In genomic region chr17:8278356-8278755, GRCm38 (mm10) we compare ENCODE assay signal across 26 mouse cellular contexts. TPM values are rescaled to one million over a fixed set of nuclear protein-coding genes. Genes with fewer than 3 reads are reported as not detected.
"Had no signal": no experiment of that assay in that cellular context is flagged by ENCODE, and none has a peak within 500 bp of the region (broad histone marks: within the 10 kb centered on the region; RNA-seq: fewer than 3 reads in every experiment).

No protein-coding gene starts in this region.

- H3K4me3 ChIP-seq: gastrocnemius, adult 2 months; heart, embryonic 10.5 days; heart, embryonic 12.5 days; hindbrain, embryonic 10.5 days; hindbrain, embryonic 12.5 days; layer of hippocampus, adult 2 months; left cerebral cortex, adult 2 months; limb, embryonic 10.5 days; limb, embryonic 12.5 days; liver, embryonic 13.5 days; liver, embryonic 15.5 days had no signal

- H3K27ac ChIP-seq: gastrocnemius, adult 2 months; heart, embryonic 10.5 days; hindbrain, embryonic 10.5 days; hindbrain, embryonic 12.5 days; hindbrain, embryonic 14.5 days; layer of hippocampus, adult 2 months; left cerebral cortex, adult 2 months; limb, embryonic 10.5 days; limb, embryonic 12.5 days; liver, embryonic 13.5 days; liver, embryonic 15.5 days had no signal

- H3K4me2 ChIP-seq: heart, embryonic 12.5 days; hindbrain, embryonic 12.5 days; hindbrain, embryonic 14.5 days; limb, embryonic 12.5 days; liver, embryonic 13.5 days; liver, embryonic 15.5 days had no signal

- H3K27me3 ChIP-seq: liver, embryonic 13.5 days; liver, embryonic 15.5 days had no signal

- DNase-seq: gastrocnemius, adult 2 months; gastrocnemius, postnatal 10 days; gastrocnemius, postnatal 25 days; heart, adult 18-20 months; heart, postnatal 10 days; heart, postnatal 4 days; kidney, postnatal 4 days; liver, embryonic 13.5 days had no signal

- ATAC-seq: forebrain, embryonic 16.5 days; hindbrain, embryonic 16.5 days; inflammation-experienced regulatory T-cells, adult 6 months; intestine, postnatal 0 days had no signal

- H3K4me1 ChIP-seq: heart, embryonic 12.5 days had no signal

- H3K36me3 ChIP-seq: heart, embryonic 10.5 days; heart, embryonic 12.5 days; hindbrain, embryonic 10.5 days; hindbrain, embryonic 12.5 days; limb, embryonic 10.5 days; limb, embryonic 12.5 days; liver, embryonic 13.5 days; liver, embryonic 15.5 days had no signal

- H3K9ac ChIP-seq: heart, embryonic 12.5 days; hindbrain, embryonic 12.5 days; hindbrain, embryonic 14.5 days; limb, embryonic 12.5 days; liver, embryonic 13.5 days; liver, embryonic 15.5 days had no signal

- H3K9me3 ChIP-seq: heart, embryonic 10.5 days; heart, embryonic 12.5 days; hindbrain, embryonic 10.5 days; hindbrain, embryonic 12.5 days; limb, embryonic 10.5 days; limb, embryonic 12.5 days; liver, embryonic 13.5 days; liver, embryonic 15.5 days had no signal

RNA-seq across cellular contexts. Expression of gene Ccr6, which starts 42.5 kb away (rescaled TPM):
- polyA plus RNA-seq: forebrain, embryonic 16.5 days; heart, embryonic 10.5 days; heart, embryonic 12.5 days; heart, embryonic 14.5 days; hindbrain, embryonic 10.5 days; hindbrain, embryonic 12.5 days; hindbrain, embryonic 14.5 days; hindbrain, embryonic 16.5 days; kidney, embryonic 14.5 days; kidney, embryonic 16.5 days; limb, embryonic 10.5 days; limb, embryonic 12.5 days; limb, embryonic 14.5 days; liver, embryonic 15.5 days had no signal

RNA-seq across cellular contexts. Expression of gene Prr18, which starts 58.9 kb away (rescaled TPM):
- polyA plus RNA-seq: heart, embryonic 14.5 days had no signal
